Mouse (Mus musculus): ENCODE measurements around the gene Gopc. TPM values are rescaled to one million over a fixed set of nuclear protein-coding genes. Genes with fewer than 3 reads are reported as not detected.
A peak's percentile ranks its signal among the peaks of the same experiment; 100 is the strongest.

Gene Gopc
- polyA plus RNA-seq, 2 experiments, result 2.8 to 3.0 TPM

DNA sequence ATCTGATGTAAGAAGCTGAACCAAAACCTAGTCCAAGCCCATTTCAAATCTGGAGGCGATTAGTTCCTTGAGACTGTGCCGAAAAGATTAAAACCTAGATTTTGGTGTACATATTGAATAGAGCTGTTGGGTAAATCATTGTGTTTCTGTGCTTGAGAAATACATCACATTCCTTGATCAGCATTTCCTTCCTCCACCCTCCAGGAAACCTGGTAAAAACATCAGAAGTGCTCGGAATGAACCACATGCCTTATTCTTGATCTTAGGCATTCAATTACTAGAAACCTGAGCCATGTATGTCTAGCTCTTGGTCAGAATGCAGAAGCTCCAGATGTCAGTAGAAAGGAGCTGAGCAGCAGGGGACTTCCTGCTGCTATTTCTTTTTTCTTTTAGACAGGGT, 7.5 kb upstream of the Gopc start:
- no peak for TF ChIP-seq EP300 (IDR thresholded peaks at IDR 0.05; ENCODE audit: low read depth)
- TF ChIP-seq CTCF (IDR thresholded peaks at IDR 0.05; ENCODE audit: low read depth), result no peak
- Histone ChIP-seq H3K9me3 (ENCODE audit: control insufficient read depth, low read length) (no peaks in the 10 kb centered on the region), H3K4me3 (ENCODE audit: insufficient read depth in 1 of 2, low read depth in 2 of 2, low read length in 2 of 2) (no peak overlapping the region), H3K4me1 (replicated peaks; ENCODE audit: control insufficient read depth in 2 of 2, insufficient read depth in 2 of 2, low read length in 1 of 2) (no peaks in the 10 kb centered on the region), H3K9ac (replicated peaks) (no peak overlapping the region), H3K27ac (no peak overlapping the region), H3K36me3 (replicated peaks; ENCODE audit: control insufficient read depth, insufficient read depth, low read depth) (no peaks in the 10 kb centered on the region), H3K27me3 (ENCODE audit: control insufficient read depth, insufficient read depth, low read length) (no peaks in the 10 kb centered on the region; the same call in 1 of the 2 replicates), H3K4me2 (ENCODE audit: low read depth) (no peak overlapping the region)
- 50% methylated on average over 3 of the region's 3 CpGs for WGBS (ENCODE audit: insufficient replicate concordance)
- DNase-seq (ENCODE audit: low read depth in 3 of 3, low spot score in 3 of 3) (no peak), ATAC-seq (ENCODE audit: insufficient read depth) (no peak)

DNA sequence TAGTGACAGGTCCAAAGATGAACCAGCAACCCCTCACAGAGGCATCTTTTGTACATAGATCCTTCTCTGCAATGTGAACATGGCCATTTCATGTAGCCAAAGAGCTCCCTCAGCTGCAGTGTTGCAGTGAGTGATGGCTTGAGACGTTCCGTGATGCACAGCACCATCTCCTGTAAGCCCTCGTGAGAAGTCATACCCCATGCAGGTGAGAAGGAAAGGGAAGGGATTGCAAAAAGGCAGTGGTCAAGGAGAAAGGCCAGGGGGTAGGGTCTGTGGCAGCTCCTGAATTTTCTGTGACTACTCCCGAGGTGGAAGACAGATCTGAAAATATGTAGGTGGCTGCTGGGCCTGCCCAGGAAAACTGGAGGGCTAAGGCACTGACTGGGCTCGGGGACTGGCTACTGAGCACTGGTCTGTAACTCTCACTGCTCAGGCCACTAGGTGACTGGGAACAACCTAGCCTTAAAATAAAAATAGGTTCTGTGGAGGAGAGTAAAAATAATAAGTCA, 7.1 kb upstream of the Gopc start, which contains the start of gene Nepn:
Gene Nepn, plus strand, starts transcription at position 51 of the 509 bp plus-strand sequence.
- ATAC-seq (ENCODE audit: insufficient read depth) (no peak), DNase-seq (ENCODE audit: low read depth in 3 of 3, low spot score in 3 of 3) (no peak)
- H3K27ac ChIP-seq, result no peak within 1 kb of the TSS
- H3K36me3 ChIP-seq (replicated peaks; ENCODE audit: control insufficient read depth, insufficient read depth, low read depth), result no peaks in the 10 kb centered on the region
- H3K9ac ChIP-seq (replicated peaks), result no peak within 1 kb of the TSS
- H3K9me3 ChIP-seq (ENCODE audit: control insufficient read depth, low read length), result no peaks in the 10 kb centered on the region
- TF ChIP-seq EP300 (IDR thresholded peaks at IDR 0.05; ENCODE audit: low read depth), result no peak
- no peak for TF ChIP-seq CTCF (IDR thresholded peaks at IDR 0.05; ENCODE audit: low read depth)
- no peak within 1 kb of the TSS for H3K4me3 ChIP-seq (ENCODE audit: insufficient read depth in 1 of 2, low read depth in 2 of 2, low read length in 2 of 2)
- H3K4me1 ChIP-seq (replicated peaks; ENCODE audit: control insufficient read depth in 2 of 2, insufficient read depth in 2 of 2, low read length in 1 of 2), result no peaks in the 10 kb centered on the region
- H3K27me3 ChIP-seq (ENCODE audit: control insufficient read depth, insufficient read depth, low read length), result no peaks in the 10 kb centered on the region; the same call in 1 of the 2 replicates
- no peak within 1 kb of the TSS for H3K4me2 ChIP-seq (ENCODE audit: low read depth)
- 54% methylated on average over 5 of the region's 5 CpGs for WGBS (ENCODE audit: insufficient replicate concordance)

DNA sequence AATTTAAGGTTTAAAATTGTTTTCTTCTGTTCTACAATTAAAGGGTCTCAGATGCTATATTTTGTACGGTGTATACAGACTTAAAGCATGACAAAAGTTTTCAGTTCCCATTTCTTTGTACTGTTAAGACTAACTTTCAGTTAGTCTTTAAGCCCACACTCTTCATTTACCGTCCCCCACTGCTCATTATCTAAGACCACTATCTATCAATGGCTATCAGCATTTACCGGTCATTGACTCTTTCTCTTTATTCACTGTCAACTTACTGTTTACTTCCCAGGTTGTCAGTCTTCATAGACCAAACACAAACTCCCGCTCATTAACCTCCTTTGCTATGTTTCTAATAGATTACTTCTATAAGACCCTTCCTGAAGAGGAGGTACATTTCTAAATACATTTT, 5.3 kb upstream of the Gopc start:
- no peak overlapping the region for H3K9ac ChIP-seq (replicated peaks)
- H3K27ac ChIP-seq, result no peak overlapping the region
- no peak for DNase-seq (ENCODE audit: low read depth in 3 of 3, low spot score in 3 of 3)
- no peak for ATAC-seq (ENCODE audit: insufficient read depth)
- 50% methylated on average over 4 of the region's 4 CpGs for WGBS (ENCODE audit: insufficient replicate concordance)
- no peak for TF ChIP-seq CTCF (IDR thresholded peaks at IDR 0.05; ENCODE audit: low read depth)
- no peak for TF ChIP-seq EP300 (IDR thresholded peaks at IDR 0.05; ENCODE audit: low read depth)
- H3K36me3 ChIP-seq (replicated peaks; ENCODE audit: control insufficient read depth, insufficient read depth, low read depth), result no peaks in the 10 kb centered on the region
- H3K27me3 ChIP-seq (ENCODE audit: control insufficient read depth, insufficient read depth, low read length), result no peaks in the 10 kb centered on the region; the same call in 1 of the 2 replicates
- H3K4me3 ChIP-seq (ENCODE audit: insufficient read depth in 1 of 2, low read depth in 2 of 2, low read length in 2 of 2), result no peak overlapping the region
- no peak overlapping the region for H3K4me2 ChIP-seq (ENCODE audit: low read depth)
- no peaks in the 10 kb centered on the region for H3K9me3 ChIP-seq (ENCODE audit: control insufficient read depth, low read length)
- peaks cover 4 to 8% of the 10 kb centered on the region in 2 experiments for H3K4me1 ChIP-seq (replicated peaks; ENCODE audit: control insufficient read depth in 2 of 2, insufficient read depth in 2 of 2, low read length in 1 of 2)

DNA sequence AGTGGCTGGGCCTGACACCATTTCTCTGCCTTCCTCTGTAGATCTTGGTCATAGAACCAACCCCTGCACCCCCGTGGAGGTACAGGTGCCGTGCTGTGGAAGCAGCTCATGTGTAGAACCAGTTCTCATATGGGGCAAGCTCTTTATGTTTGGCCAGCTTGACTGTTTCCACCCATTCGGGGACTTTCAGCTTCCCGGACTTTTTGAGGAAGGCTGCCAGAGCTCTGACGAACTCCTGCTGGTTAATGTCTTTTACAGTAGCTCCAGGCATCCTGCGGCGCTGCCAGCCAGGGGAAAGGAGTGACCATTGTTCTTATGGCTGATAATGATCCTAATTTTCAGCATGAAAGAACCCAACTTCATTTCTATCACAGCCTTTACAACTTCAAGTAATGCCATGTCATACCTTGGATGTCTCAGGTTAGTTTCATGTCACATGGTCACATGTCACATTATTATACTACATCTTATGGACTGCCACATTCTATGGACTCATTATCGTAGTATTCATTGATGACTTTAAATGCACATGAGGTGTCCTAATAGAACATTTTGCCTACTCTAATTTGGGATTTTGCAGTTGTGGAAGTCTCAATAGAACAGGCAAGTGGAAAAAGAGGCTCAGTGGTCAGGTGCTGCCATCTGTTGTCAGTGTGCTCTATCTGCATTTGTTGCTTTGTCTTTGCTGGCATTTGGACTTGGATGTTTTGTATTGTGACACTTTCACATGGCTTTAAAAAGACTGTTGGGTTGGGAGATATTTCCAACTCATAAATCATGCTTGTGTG, 3.1 kb upstream of the Gopc start:
- TF ChIP-seq CTCF (IDR thresholded peaks at IDR 0.05; ENCODE audit: low read depth) (peak; percentile 76), EP300 (IDR thresholded peaks at IDR 0.05; ENCODE audit: low read depth) (no peak)

DNA sequence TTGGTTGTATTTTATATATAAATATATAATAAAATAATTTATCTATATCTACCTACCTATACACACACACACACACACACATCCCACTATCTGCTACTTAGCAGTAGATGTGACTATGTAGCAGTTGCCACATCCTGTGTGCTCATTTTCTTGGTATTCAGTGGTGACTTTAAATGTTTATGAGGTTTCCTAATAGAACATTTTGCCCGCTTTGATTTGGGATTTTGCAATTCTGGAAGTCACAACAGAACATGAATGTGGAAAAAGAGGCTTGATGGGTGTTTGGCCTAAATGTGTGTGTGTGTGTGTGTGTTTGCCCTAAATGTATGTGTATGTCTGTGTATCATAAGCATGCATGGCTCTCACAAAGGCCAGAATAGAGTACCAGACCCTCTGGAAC, 1.6 kb upstream of the Gopc start:
- Histone ChIP-seq H3K9ac (replicated peaks) (no peak overlapping the region), H3K4me3 (ENCODE audit: insufficient read depth in 1 of 2, low read depth in 2 of 2, low read length in 2 of 2) (no peak overlapping the region), H3K4me2 (ENCODE audit: low read depth) (no peak overlapping the region), H3K36me3 (replicated peaks; ENCODE audit: control insufficient read depth, insufficient read depth, low read depth) (no peaks in the 10 kb centered on the region), H3K27ac (no peak overlapping the region), H3K4me1 (replicated peaks; ENCODE audit: control insufficient read depth in 2 of 2, insufficient read depth in 2 of 2, low read length in 1 of 2) (peaks cover 4 to 8% of the 10 kb centered on the region in 2 experiments), H3K9me3 (ENCODE audit: control insufficient read depth, low read length) (no peaks in the 10 kb centered on the region), H3K27me3 (ENCODE audit: control insufficient read depth, insufficient read depth, low read length) (no peaks in the 10 kb centered on the region)
- ATAC-seq (ENCODE audit: insufficient read depth) (no peak), DNase-seq (ENCODE audit: low read depth in 3 of 3, low spot score in 3 of 3) (no peak)
- WGBS (ENCODE audit: insufficient replicate concordance), result 83% methylated on average over 1 of the region's 1 CpGs
- TF ChIP-seq EP300 (IDR thresholded peaks at IDR 0.05; ENCODE audit: low read depth) (no peak), CTCF (IDR thresholded peaks at IDR 0.05; ENCODE audit: low read depth) (no peak)

More for the DNA sequence above, 3.1 kb upstream of the Gopc start:
- 51% methylated on average over 8 of the region's 8 CpGs for WGBS (ENCODE audit: insufficient replicate concordance)
- H3K27ac ChIP-seq, result no peak overlapping the region
- H3K36me3 ChIP-seq (replicated peaks; ENCODE audit: control insufficient read depth, insufficient read depth, low read depth), result no peaks in the 10 kb centered on the region
- H3K4me1 ChIP-seq (replicated peaks; ENCODE audit: control insufficient read depth in 2 of 2, insufficient read depth in 2 of 2, low read length in 1 of 2), result peaks cover 4 to 8% of the 10 kb centered on the region in 2 experiments
- no peak overlapping the region for H3K4me3 ChIP-seq (ENCODE audit: insufficient read depth in 1 of 2, low read depth in 2 of 2, low read length in 2 of 2)
- ATAC-seq (ENCODE audit: insufficient read depth), result no peak
- no peak overlapping the region for H3K4me2 ChIP-seq (ENCODE audit: low read depth)
- no peak overlapping the region for H3K9ac ChIP-seq (replicated peaks)
- no peaks in the 10 kb centered on the region for H3K9me3 ChIP-seq (ENCODE audit: control insufficient read depth, low read length)
- DNase-seq (ENCODE audit: low read depth in 3 of 3, low spot score in 3 of 3), result peak in 1 of 3 experiments; percentile 31
- no peaks in the 10 kb centered on the region for H3K27me3 ChIP-seq (ENCODE audit: control insufficient read depth, insufficient read depth, low read length)

Data from liver, embryonic 14.5 days (tissue).